Mouse (Mus musculus): ENCODE measurements around the gene Cpa5. TPM values are rescaled to one million over a fixed set of nuclear protein-coding genes. Genes with fewer than 3 reads are reported as not detected.

Cpa5 gene
- total RNA-seq, 4 experiments from 2014 or later: not detected

DNA sequence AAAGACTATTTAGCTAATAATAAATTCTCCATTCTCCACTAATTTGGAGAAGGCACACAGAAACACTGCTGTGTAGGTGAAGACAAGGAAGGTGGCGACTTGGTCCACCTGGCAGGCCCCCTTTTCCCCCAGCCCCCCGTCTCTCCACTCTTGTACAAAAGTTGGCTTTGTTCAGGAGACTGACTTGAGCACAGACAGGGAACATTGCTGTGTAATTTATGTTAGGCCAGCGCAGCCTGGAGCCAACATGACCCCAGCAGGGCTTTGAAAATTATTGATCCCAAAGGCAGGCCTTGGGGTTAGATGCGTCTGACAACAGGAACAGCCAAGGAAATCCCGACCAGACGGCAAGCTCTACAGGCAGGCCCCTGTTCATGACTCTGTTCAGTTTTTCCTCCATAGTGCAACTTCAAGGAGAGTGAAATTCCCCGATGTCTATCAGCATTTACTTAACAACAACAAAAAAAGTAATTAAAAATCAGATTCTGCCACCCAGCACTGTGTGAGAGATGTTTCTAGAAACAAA lies 6.4 kb upstream of the Cpa5 start:
- DNase-seq (ENCODE audit: low spot score): no peak

DNA sequence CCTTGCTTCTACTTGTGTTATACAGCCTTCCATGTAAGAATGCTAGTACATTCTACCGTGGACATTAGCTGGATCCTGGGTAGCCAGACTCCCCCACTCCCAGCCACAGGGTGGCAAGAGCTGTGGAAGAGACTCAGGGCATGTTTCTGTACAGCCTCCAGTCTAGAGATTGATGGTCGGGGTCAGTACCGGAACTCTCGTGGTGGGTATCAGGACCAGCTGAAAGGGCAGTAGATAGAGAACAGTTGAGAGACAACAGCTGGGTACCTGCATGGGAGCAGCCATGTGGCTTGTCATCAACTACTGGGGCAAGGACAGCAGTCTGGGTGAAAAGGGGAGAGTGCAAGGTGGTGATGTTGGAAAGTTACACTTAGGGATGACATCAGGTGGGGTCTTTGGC lies 5.7 kb upstream of the Cpa5 start:
- DNase-seq (ENCODE audit: low spot score): no peak

DNA sequence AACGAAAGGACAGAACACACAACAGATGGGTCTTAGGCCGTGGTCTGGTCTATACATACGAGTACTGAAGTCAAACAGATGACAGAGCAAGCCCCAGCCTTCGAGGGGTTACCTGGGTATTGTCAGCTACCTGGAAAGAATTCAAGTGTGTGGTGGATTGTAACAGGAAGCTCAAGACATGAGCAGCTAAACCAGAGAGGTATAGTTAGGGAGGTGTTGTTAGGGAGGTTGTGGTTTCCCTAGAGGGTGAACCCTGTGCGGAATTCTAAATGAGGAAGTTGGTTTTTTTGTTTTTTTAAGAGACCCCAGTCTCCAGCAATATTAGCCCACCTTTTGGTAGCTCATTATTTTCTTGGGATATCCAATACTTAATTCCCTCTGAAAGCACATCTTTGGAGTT lies 5.1 kb upstream of the Cpa5 start:
- DNase-seq (ENCODE audit: low spot score): no peak

DNA sequence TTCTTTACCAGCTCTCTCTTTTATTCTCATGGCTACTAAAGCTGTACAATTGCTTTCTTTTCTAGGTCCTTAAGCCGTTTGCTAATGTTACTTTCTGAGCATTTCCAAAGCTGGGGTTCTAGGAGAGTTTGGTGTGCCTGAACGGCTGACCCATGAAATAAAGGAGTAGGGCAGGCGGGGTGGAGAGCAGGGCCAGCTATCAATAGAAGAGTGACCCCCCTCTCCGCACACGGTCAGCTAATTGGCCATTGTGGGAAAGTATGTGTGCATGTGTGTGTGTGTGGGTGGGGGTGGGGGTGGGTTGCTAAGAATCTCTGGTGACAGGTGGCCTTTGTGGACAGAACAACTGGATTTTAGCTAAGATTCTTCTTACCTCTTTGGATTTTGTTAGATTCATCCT lies 402 bp downstream of the Cpa5 start:
- no peak for DNase-seq (ENCODE audit: low spot score)

DNA sequence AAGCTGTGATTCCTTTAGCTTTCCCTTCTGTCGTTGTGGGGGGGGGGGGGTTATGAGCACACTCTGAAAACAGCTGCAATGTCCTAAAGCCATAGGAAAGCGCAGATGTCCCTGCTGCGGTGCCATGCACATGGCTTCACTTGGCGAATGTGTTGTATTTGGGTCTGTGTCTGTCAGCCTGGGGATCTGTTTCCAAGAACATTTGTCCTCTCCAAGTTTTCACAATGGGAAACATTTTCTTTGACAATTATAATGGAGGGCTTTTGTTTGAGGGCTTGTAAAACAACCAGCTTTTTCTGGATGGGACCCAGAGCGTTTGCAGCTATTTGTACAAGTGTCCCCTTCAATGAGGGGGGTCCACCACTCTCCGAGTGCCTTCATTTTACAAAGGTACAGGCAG lies 3.4 kb downstream of the Cpa5 start:
- DNase-seq (ENCODE audit: low spot score): no peak

DNA sequence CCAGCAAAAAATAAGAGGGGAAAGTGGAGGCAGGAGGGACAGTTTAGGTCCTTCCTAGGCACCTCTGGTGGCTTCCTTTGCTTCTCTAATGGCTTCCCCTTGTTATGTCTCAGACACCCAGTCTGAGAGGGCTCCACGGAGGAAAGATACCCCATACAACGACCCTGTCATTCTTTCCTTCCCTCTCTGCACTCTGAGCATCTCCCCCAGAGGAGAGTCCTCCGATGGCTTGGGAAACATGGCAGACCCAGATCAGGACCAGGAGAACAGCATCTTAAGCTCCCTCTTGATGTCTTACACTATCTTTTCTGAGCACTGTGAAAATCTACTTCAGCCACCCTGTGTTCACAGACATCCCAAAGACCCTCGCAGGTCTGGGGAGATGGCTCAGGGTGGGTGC lies 4.9 kb downstream of the Cpa5 start:
- DNase-seq (ENCODE audit: low spot score): no peak

DNA sequence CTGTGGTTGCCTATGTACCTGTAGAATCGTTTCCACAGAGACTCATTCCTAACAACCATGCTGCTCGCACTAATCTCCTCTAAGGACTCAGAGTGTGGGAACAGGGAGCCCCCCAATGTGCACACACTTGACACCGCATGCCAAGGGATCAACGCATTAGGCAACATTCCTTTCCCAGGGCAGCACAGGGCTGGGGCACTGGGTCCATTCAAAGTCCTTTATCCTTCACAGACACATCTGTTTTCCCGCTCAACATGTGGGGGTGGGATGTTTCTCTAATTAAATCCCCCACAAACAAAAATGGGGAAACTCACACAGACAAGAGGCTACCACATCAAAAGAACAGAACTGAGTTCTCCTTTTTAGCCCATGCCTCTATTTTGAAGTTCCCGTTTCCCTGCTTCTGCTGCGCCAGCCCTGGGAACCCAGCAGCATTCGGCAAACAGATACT lies 5.7 kb downstream of the Cpa5 start:
- DNase-seq (ENCODE audit: low spot score): no peak

DNA sequence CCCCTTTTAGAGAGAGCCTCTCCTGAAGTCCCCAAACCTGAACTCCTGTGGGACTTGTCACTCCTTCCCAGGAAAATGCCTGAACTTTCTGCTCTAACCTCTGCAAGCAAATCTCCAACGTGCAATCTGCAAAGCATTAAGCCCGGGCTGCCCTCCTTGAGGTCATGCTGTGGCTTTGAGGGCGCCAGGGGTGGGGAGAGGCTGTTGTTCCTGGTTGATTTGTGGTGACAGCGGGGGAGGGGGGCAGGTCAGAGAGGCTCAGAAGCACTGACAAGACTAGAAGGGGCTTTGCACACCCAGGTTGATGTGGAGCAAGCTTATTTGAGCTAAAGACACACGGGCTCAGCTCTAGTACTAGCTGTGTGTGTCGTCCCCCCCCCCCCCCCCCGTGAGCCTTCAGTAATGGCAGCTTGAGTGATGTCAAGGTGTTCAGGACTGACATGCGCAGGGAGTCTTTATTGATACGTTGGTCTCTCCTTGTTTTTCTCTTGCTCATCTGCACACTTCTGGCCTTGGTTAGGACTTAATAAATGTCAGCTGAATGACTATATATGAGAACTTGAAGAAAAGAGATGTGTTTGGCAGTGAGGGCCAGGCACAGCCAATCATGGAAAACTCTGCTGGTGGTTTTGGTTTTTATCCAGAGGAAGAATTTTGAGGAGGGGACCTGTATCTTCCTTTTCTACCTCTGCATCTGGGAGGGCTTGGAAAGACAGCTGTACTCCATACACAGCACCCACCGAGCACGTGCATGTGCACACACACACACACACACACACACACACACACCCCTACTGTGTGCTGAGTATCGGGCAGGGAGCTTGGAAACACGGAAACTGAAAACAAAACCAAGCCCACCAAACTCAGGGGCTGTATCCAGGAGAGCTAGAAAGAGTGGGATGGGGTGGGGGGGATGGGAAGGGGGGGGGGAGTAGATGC lies 6.5 kb downstream of the Cpa5 start:
- no peak for DNase-seq (ENCODE audit: low spot score)

DNA sequence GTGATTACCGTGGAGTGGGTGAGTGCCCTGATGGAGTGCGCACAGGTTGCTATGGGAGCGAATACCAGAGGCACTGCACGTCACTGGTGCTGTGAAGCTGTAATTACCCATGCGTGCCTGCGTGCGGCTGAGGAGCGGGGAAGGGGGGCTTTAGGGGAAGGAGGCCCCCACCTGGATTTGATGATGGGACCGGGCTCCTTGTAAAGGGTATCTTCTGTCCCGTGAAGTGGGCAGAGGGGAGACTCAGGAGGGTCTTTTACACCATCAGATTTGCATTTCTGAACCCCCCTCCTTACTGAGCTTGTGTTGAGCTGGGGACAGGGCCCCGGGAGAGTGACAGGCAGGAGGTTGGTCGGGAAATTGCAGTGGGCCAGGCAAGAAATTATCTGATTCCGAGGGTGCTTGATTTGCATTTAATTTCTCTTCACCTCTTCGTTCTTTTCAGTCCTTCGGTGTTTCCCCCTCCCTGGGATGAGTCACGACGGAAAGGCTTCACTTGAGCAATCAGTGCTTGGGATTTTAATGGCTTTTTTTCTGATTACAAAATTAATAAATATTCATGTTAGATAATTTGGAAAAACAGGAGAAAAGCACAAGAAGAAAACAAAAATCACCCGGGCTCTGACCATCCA lies 7.3 kb downstream of the Cpa5 start:
- no peak for DNase-seq (ENCODE audit: low spot score)

DNA sequence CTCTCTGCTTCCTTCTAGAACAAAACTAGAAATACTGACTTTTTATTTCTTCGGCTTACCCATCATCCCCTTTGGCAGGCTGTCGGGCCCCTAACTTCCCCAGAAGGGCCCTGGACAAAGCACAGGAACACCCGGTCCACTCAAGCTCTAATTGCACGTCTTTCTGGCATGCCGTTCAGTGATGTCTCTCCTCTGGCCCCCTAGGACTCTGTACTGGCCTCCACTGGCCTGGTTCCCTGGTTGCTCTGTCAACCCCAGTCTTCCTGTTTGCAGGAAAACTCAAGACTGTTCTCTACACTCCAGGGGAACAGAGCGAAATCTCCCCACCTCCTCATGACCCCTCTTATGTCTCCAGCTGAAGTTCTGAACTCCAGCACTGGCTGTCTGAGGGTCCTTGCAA lies 7.9 kb downstream of the Cpa5 start:
- no peak for DNase-seq (ENCODE audit: low spot score)

DNA sequence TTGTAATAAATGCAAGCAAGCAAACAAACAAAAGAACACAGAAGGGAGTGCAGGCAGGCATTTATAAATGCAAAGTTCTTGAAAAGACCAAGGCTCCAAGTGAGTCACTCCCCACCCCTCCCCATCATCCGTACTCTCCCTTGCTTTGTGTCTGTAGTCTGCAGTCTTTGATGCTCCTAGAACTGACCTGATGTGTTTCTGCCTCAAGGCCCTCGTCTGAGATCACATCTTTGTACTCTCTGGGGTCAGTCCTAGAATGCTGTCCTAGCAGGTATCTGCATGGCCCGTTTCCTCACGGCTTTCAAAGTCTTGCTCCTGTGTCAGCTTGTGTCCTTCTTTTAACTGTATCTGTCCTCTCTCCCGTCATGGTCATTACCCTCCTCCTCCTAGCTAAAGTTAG lies 8.8 kb downstream of the Cpa5 start:
- no peak for DNase-seq (ENCODE audit: low spot score)

DNA sequence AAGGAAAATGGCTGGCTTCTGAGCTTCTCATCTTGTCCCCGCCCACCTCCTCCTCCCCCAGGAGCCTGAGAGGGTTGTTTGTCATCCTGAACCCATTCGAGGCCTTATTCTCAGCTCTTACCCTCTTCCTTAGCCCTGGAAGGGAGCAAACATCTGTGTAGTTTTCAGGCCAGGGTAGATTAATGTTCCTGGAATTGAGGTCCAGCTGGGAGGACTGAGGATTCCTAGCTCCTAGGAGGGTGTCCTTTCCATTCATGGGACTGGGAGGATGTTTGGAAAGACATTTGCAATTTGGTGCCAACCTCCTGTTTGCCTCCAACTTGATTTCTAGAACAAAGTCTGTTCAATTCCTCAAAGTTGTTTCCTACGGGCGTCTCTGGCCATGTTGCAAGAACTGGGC lies 9.8 kb downstream of the Cpa5 start:
- peak; percentile 28 for DNase-seq (ENCODE audit: low spot score)

DNA sequence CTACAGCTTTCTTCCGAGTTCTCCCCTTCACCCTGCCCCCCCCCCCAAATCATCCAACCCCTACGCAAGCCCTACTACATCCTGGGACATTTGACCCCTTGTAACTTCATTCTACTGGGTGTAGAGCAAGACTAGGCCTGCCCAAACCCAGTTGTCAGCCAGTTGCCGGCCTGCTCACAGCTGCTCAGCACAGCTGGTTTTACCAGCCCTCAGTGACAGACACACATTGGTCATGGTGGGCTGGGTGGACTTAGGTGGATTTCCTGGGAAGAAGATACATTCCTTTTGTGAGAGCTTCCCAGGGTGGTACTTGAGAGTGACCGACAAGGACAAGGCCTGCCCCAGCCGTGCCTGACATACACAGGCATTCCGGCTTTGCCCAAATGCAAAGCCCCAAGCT lies 10.2 kb downstream of the Cpa5 start:
- no peak for DNase-seq (ENCODE audit: low spot score)

DNA sequence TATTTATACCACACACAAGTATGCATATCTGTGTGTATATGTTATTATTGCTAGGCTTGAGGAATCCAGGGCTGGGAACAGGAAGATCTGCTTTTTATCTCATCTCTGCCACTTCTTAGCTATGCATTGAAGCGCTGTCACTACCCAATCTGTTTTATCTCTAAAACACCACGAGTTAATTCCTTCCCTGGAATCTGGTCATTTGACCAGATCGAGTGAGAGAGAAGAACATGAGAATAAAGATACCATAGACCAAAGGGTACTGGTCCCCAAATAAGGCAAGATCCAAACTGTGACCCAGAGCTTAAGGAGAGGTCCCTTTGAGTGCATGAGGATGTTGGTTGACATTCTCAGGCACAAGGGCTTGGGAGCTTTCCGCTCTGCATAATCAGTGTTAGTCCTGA lies 11.2 kb downstream of the Cpa5 start:
- DNase-seq (ENCODE audit: low spot score): no peak

DNA sequence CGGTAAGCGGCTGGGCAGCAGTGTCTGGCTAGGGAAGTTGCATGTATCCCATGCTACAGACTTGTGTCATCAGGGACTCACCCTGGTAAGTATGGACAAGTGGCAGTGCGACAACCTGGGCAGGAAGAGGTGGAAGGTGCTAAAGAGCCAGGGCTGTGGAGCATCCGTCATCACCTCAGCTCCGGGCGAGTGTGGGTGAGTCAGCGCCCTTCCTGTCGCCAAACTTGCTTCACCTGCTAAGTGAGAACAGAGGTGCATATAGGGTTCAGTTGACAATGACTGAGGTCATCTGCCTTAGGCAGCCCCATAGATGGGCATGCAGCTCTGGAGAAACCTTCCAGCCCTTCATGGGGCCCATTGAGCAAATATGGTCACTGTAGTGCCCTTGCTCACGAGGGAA lies 14.0 kb downstream of the Cpa5 start:
- no peak for DNase-seq (ENCODE audit: low spot score)

DNA sequence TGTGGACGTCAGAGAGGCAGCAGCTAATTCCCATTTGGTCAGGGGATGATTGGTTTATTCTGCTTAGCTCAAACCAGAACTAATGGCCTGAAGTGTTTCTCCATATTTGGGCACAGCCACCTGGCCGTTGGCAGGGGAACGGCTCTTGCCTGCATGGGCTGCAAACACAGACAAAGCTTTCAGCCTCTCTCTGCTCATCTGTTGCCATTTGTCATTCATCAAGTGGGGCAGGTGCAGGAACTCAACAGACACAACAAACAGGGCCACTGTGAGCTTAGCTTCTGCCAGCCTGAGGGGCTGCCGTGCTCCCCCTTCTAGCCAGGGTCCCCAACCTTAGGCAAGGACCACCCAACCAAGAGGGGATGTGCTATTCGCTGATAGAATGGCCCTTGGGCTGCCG lies 17.3 kb downstream of the Cpa5 start:
- DNase-seq (ENCODE audit: low spot score): no peak

DNA sequence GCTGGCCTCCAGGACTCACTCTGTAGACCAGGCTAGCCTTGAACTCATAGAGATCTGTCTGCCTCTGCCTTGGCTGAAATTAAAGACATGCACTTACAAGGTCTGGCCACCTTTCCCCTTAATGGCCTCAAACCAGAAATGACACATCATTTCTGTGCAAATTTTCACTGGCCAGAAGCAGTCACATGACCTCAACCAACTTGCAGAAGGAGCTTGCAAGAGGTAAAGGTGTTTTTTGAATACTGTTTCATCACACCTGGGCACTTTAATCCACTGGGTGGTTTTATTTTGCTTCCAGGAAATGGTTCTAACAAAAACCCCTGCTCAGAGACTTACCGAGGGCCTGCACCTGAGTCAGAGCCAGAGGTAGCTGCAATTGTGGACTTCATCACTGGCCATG lies 19.2 kb downstream of the Cpa5 start:
- DNase-seq (ENCODE audit: low spot score): no peak

DNA sequence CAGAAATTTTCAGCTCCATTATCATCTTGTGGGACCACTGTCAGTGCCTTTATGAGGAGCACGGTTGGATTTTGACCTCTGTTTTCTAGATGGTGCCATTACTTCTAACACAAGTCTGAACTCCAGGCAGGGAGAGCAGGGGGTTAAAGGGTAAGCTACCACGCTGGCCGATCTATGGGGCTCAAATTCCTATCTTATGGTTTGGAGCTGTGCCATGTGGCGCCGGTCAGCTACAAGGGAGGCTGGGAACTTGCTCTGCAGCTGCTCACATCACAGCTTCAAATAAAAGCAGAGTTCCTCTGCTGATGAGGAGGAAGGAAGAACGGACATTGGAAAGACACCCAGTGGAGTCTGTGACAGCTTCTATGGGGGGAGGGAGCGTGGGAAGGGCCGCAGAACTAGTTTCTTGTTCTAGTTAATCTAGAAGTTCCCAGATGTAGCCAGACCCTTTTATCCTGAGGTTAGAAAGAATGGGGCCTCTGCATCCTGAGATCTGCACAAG lies 24.6 kb downstream of the Cpa5 start:
- DNase-seq (ENCODE audit: low spot score): no peak

DNA sequence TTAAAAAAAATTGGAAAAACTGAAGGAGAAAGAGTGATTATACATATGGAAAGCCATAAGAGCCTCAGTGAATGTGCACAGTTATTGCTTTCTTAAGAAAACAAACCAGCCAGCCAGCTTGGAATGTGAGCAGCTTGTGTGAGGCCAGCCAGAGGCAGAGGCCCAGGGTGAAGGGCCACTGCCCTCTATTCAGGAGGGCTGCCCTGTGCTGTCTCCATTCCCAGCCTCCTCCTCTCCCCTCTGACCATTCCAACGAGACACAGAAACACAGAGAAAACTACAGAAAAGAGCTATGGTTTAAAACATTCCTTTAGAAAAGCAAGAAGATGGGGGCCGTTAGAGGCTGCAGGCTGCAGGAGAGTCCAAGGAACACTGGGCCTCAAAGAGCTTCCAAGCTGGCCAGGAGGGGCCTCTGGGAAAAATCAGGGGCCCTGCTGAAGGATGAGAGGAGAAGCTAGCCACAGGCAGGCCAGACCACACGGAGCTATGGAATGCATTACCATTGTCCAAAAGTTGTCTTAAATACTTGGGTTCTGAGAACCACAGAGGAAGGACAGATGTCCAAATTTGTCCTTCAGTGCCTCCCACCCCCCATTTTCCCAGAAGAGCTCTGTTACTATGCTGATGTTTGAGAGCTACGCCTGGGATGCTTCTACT lies 25.5 kb downstream of the Cpa5 start:
- DNase-seq (ENCODE audit: low spot score): no peak

DNA sequence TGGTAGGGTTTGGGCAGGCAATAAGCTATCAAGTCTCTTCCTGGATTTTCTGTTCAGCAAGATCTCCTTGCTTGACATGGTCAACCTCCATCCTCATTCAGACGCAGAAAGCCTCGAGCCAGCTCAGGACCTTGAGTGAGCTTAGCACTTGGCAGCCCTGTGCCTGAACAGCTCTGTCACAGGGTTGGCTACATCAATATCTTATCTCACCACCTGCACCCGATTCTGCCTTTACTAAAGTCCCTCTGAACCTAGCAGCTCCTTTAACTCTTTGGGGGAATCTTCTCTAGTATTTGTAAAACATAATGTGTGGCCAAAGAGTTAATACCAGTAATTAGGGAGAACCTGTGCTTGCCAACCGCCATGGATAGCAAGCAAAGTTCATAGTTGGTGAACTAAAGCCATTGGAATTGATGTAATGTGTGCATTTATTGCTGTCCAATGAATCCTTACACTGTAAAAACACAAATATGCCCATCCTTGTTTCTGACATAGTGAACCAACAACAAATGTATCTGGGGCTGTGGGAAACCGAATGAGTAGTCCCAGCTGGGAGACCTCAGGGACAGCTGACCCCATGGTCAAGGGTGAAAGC lies 28.0 kb downstream of the Cpa5 start, which contains the start of gene Cpa1:
TSS of gene Cpa1 (plus strand) at position 545 of the 595 bp plus-strand sequence.
- no peak for DNase-seq (ENCODE audit: low spot score)

DNA sequence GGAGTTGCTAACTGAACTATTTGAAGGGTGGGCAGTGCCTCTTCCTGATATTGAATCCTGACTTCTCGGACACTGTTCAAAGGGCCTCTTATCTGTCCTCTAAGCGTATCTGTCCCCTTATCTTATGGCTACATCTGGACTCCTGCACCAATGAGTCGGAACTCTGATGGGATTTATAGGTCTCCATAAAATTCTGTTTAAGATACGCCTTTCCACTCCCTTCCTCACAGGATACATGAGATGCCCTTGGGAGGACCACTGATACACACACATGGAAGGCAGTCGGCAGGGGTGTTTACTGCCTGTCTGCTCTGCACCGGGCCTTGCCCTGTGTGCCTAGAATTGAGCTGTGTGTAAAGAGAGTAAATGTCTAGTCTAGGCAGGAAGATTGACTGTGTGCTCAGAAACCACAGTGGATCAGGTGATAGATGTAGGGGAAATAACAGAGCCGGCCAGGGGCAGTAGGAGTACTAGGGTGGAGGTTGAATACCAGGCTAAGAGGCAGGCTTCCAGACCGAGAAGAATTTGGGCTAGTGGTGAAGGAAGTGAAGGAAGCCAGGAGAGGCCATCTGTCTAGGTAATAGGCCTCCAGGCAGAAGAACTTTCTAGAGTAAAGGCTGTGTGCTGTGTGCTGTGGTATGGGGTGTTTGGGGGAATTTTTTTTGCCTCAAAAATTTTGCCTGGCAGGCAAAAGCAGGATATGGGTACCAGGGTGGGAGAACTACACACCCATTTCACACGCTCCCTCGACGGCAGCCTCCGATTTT lies 33.1 kb downstream of the Cpa5 start:
- DNase-seq (ENCODE audit: low spot score): no peak
